Comparison of ENCODE assay signal across 44 mouse cellular contexts in genomic region chr2:147070305-147070704, GRCm38 (mm10). TPM values are rescaled to one million over a fixed set of nuclear protein-coding genes. Genes with fewer than 3 reads are reported as not detected.
"Had no signal": no experiment of that assay in that cellular context is flagged by ENCODE, and none has a peak within 500 bp of the region (broad histone marks: within the 10 kb centered on the region; RNA-seq: fewer than 3 reads in every experiment).

No protein-coding gene starts in this region.

- H3K9me3 ChIP-seq: heart, embryonic 13.5 days; heart, embryonic 15.5 days; hindbrain, embryonic 13.5 days; hindbrain, embryonic 15.5 days; kidney, embryonic 15.5 days; limb, embryonic 13.5 days; limb, embryonic 15.5 days; liver, embryonic 12.5 days had no signal

- H3K27ac ChIP-seq: gastrocnemius, adult 2 months; heart, embryonic 13.5 days; heart, embryonic 15.5 days; hindbrain, embryonic 13.5 days; hindbrain, embryonic 15.5 days; hindbrain, postnatal 0 days; kidney, embryonic 15.5 days; kidney, postnatal 0 days; limb, embryonic 13.5 days; limb, embryonic 15.5 days; liver, embryonic 12.5 days; liver, embryonic 14.5 days had no signal

- H3K27me3 ChIP-seq: heart, embryonic 13.5 days; heart, embryonic 15.5 days; hindbrain, embryonic 13.5 days; hindbrain, embryonic 15.5 days; kidney, embryonic 15.5 days; limb, embryonic 13.5 days; limb, embryonic 15.5 days; liver, embryonic 12.5 days had no signal

- H3K4me1 ChIP-seq: heart, embryonic 13.5 days; heart, embryonic 15.5 days; hindbrain, embryonic 15.5 days; kidney, embryonic 15.5 days; limb, embryonic 13.5 days; limb, embryonic 15.5 days had no signal

- H3K4me3 ChIP-seq: gastrocnemius, adult 2 months; heart, embryonic 13.5 days; heart, embryonic 15.5 days; hindbrain, embryonic 13.5 days; hindbrain, embryonic 15.5 days; kidney, embryonic 15.5 days; limb, embryonic 13.5 days; limb, embryonic 15.5 days; liver, embryonic 12.5 days had no signal

- H3K9ac ChIP-seq: heart, embryonic 13.5 days; heart, embryonic 15.5 days; hindbrain, embryonic 13.5 days; hindbrain, embryonic 15.5 days; kidney, embryonic 15.5 days; limb, embryonic 13.5 days; limb, embryonic 15.5 days; liver, embryonic 12.5 days; liver, embryonic 14.5 days had no signal

- DNase-seq: gastrocnemius, adult 2 months; gastrocnemius, postnatal 10 days; gastrocnemius, postnatal 25 days; heart, adult 18-20 months; heart, postnatal 14 days; heart, postnatal 36 days; kidney, adult 11 months; kidney, adult 2 months; kidney, adult 9 months; kidney, postnatal 14 days; kidney, postnatal 36 days; layer of hippocampus, adult 9-11 months; layer of hippocampus, postnatal 36 days; left cerebral cortex, postnatal 4 days had no signal

- ATAC-seq: hindbrain, postnatal 0 days; intestine, embryonic 16.5 days; liver, embryonic 12.5 days had no signal

RNA-seq across cellular contexts. Expression of gene Nkx2-4, which starts 14.9 kb away (rescaled TPM):
- total RNA-seq: gastrocnemius, adult 2 months; gastrocnemius, postnatal 10 days; gastrocnemius, postnatal 25 days; gastrocnemius, postnatal 4 days; granulocyte monocyte progenitor cell, adult 5-6 weeks; heart, adult 18-20 months; heart, adult 8-10 months; heart, postnatal 14 days; heart, postnatal 36 days; hematopoietic stem cell, adult 5-6 weeks; layer of hippocampus, adult 18-20 months; layer of hippocampus, adult 8-10 months; layer of hippocampus, postnatal 14 days; layer of hippocampus, postnatal 36 days; left cerebral cortex, adult 18-20 months; left cerebral cortex, adult 8-10 months; left cerebral cortex, postnatal 10 days; left cerebral cortex, postnatal 25 days; left cerebral cortex, postnatal 4 days; liver, adult 2 months had no signal
- polyA plus RNA-seq: heart, embryonic 11.5 days; heart, embryonic 13.5 days; heart, embryonic 15.5 days; heart, postnatal 0 days; hindbrain, embryonic 11.5 days; hindbrain, embryonic 13.5 days; hindbrain, embryonic 15.5 days; hindbrain, postnatal 0 days; intestine, embryonic 14.5 days; intestine, embryonic 16.5 days; kidney, adult 2 months; kidney, embryonic 15.5 days; kidney, postnatal 0 days; large intestine, adult 2 months; limb, embryonic 11.5 days; limb, embryonic 13.5 days; limb, embryonic 15.5 days; liver, adult 2 months; liver, embryonic 12.5 days; liver, embryonic 14.5 days had no signal
